Mouse (Mus musculus): ENCODE data around the gene Gm26657.

DNA sequence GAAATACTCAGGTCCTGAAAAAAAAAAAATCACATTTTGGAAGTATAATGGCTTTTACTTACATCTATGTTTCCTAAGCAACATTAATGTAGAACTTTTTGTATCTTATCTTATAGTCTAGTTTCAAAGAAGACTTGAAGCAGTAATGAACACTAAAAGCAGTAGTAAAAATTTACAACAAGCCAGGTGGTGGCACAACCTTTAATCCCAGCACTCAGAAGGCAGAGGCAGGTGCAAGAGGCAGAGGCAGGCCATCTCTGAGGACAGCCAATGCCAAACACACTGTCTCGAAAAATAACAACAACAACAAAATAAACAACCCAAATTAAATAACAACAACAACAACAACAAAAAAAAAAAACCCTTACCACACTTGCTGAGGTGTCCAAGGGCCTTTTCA lies 31.2 kb downstream of the Gm26657 start:
- TF ChIP-seq CTCF (conservative IDR thresholded peaks at IDR 0.05; ENCODE audit: low read length), result no peak
- no peak for TF ChIP-seq POU5F1 (IDR thresholded peaks at IDR 0.05; ENCODE audit: borderline replicate concordance, low read length)
